Mouse (Mus musculus): Measurements from ENCODE around the gene Cyb5b. TPM values are rescaled to one million over a fixed set of nuclear protein-coding genes. Genes with fewer than 3 reads are reported as not detected.

Gene Cyb5b
- polyA plus RNA-seq, 1 experiment from 2014 or later: 116 TPM

DNA sequence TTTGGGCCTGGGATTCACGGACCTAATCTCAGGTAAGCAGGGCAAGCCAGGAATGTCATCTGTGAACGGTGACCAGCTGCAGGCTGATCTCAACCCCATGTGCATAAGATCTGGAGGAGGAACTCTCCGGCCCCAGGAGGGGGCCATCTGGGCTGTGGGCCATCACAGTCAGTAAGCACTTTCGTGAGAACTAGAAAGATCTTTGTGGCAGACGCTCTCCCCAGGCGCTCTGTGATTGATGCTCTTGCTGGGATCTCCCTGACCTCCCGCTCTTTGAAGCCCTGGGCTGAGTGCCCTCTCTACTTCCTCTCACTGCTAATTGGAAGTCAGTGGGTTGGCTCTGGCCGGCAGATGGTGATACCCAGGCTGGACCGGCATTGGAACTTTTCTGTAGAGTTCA, 75.7 kb downstream of the Cyb5b start:
- H3K27ac ChIP-seq: no peak overlapping the region
- ATAC-seq (replicated peaks; ENCODE audit: low FRiP score, low read depth): peak; percentile 59

DNA sequence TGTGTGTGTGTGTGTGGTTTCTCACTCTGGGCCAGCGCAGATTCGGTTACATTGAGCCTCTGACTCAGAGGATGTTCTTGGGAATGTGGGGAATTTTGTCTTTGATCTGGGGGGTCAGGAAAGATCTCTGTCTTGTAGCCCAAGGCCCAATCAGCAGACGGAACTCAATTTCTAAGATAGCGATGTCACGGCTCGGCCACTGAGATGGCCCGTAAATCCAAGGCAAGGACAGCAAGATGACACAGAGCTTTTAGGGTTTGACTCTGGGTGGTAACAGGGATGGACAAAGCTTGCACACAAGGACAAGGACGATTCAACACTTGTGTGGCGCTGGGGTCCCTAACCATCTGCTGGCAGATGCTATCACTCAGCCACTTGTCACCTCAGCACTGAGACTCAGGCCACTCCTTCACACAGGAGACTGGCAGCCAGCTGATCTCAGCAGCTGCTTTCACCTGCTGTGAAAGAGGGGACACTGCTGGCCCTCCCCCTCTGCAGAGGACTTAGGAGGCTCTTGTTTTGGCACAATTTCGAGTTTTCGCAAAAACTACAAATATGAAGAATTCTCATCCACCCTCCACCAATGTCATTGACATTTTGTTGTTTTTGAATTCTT, 76.7 kb downstream of the Cyb5b start:
- WGBS: 35% methylated on average over 11 of the region's 11 CpGs
- peak; percentile 46 for DNase-seq (ENCODE audit: low spot score)
- no peak overlapping the region for H3K4me2 ChIP-seq (ENCODE audit: low read length)

More for the DNA sequence above, 75.7 kb downstream of the Cyb5b start:
- Histone ChIP-seq H3K27me3 (ENCODE audit: insufficient read depth, low read length) (no peaks in the 10 kb centered on the region), H3K4me2 (ENCODE audit: low read length) (no peak overlapping the region), H3K4me1 (replicated peaks; ENCODE audit: insufficient read depth, low read length) (0 out of 2 replicates have a peak, but pooled peaks cover 3% of the 10 kb centered on the region), H3K4me3 (replicated peaks; ENCODE audit: low read depth, low read length) (no peak overlapping the region), H3K9me3 (replicated peaks; ENCODE audit: low read length) (peaks cover 3% of the 10 kb centered on the region; the same call in 1 of the 2 replicates), H3K36me3 (ENCODE audit: insufficient read depth, low read length) (no peaks in the 10 kb centered on the region), H3K9ac (ENCODE audit: low read depth, low read length) (no peak overlapping the region)
- peak; percentile 78 for DNase-seq (ENCODE audit: low spot score)
- no peak for TF ChIP-seq CTCF (IDR thresholded peaks at IDR 0.05; ENCODE audit: low read depth)
- 20% methylated on average over 9 of the region's 9 CpGs for WGBS

DNA sequence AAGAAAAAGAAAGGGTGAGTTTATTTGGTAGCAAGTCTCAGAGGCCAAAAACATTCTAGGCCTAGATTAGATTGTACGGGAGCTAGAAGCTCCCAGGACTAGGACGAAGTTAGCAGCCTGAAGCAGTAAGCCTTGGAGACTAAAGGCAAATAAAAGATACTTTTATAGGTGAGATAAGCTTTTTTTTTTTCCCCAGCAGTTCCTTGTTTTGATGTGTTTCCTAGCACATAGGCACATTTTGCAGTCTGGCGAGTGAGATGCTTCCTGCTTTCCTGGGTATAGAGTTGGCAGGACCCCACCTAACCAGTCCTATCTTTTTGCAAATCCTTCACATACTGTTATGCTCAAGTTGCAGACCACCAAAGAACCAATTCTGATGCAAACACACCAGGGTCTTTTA, 82.8 kb downstream of the Cyb5b start:
- H3K27me3 ChIP-seq (ENCODE audit: insufficient read depth, low read length): no peaks in the 10 kb centered on the region
- WGBS: 95% methylated on average over 3 of the region's 3 CpGs
- H3K27ac ChIP-seq: no peak overlapping the region
- H3K36me3 ChIP-seq (ENCODE audit: insufficient read depth, low read length): no peaks in the 10 kb centered on the region
- no peak for DNase-seq (ENCODE audit: low spot score)
- H3K4me3 ChIP-seq (replicated peaks; ENCODE audit: low read depth, low read length): no peak overlapping the region
- no peak for TF ChIP-seq CTCF (IDR thresholded peaks at IDR 0.05; ENCODE audit: low read depth)
- H3K9ac ChIP-seq (ENCODE audit: low read depth, low read length): no peak overlapping the region
- H3K9me3 ChIP-seq (replicated peaks; ENCODE audit: low read length): no peaks in the 10 kb centered on the region
- no peak overlapping the region for H3K4me2 ChIP-seq (ENCODE audit: low read length)
- no peak for ATAC-seq (replicated peaks; ENCODE audit: low FRiP score, low read depth)
- H3K4me1 ChIP-seq (replicated peaks; ENCODE audit: insufficient read depth, low read length): no peaks in the 10 kb centered on the region

More for the DNA sequence above, 76.7 kb downstream of the Cyb5b start:
- 0 out of 2 replicates have a peak, but pooled peaks cover under 1% of the 10 kb centered on the region for H3K4me1 ChIP-seq (replicated peaks; ENCODE audit: insufficient read depth, low read length)
- no peak overlapping the region for H3K27ac ChIP-seq
- no peak for TF ChIP-seq CTCF (IDR thresholded peaks at IDR 0.05; ENCODE audit: low read depth)
- no peaks in the 10 kb centered on the region for H3K27me3 ChIP-seq (ENCODE audit: insufficient read depth, low read length)
- no peak for ATAC-seq (replicated peaks; ENCODE audit: low FRiP score, low read depth)
- no peak overlapping the region for H3K4me3 ChIP-seq (replicated peaks; ENCODE audit: low read depth, low read length)
- H3K9ac ChIP-seq (ENCODE audit: low read depth, low read length): no peak overlapping the region
- H3K9me3 ChIP-seq (replicated peaks; ENCODE audit: low read length): peaks cover 3% of the 10 kb centered on the region; the same call in 1 of the 2 replicates
- no peaks in the 10 kb centered on the region for H3K36me3 ChIP-seq (ENCODE audit: insufficient read depth, low read length)

DNA sequence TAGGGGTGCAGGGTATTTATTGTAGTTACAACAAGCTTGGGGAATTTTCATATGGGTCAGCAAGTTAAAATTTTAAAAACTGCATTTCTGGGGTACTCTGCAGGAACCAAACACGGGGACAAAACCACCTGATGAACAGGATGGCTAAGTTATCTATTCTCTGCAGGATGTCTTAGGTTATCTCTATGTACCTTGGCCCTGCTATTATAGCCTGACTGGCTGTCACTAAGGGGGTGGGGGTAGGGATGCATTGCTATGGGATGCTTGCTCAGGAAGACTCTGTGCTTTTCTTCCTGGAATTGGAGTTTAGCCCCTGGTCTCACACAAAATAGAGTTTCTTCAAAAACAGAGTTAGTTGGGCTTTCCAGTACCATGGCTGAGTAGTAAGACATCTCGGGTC, 83.3 kb downstream of the Cyb5b start:
- no peak for DNase-seq (ENCODE audit: low spot score)
- WGBS: 84% methylated on average over 2 of the region's 2 CpGs
- H3K9ac ChIP-seq (ENCODE audit: low read depth, low read length): no peak overlapping the region
- no peak for TF ChIP-seq CTCF (IDR thresholded peaks at IDR 0.05; ENCODE audit: low read depth)
- ATAC-seq (replicated peaks; ENCODE audit: low FRiP score, low read depth): no peak
- H3K36me3 ChIP-seq (ENCODE audit: insufficient read depth, low read length): no peaks in the 10 kb centered on the region
- no peaks in the 10 kb centered on the region for H3K27me3 ChIP-seq (ENCODE audit: insufficient read depth, low read length)
- no peak overlapping the region for H3K4me2 ChIP-seq (ENCODE audit: low read length)
- no peaks in the 10 kb centered on the region for H3K9me3 ChIP-seq (replicated peaks; ENCODE audit: low read length)
- H3K27ac ChIP-seq: no peak overlapping the region
- H3K4me1 ChIP-seq (replicated peaks; ENCODE audit: insufficient read depth, low read length): no peaks in the 10 kb centered on the region
- H3K4me3 ChIP-seq (replicated peaks; ENCODE audit: low read depth, low read length): no peak overlapping the region

Other genes starting within 250 kb of the Cyb5b start
- 10.1 and 10.5 TPM in 2 replicates for gene Sntb2, start 214.9 kb upstream of the Cyb5b start, polyA plus RNA-seq (2015; fragmentation: Nextera tagmentation; extraction: Ambion mirVana)
- gene Vps4a, start 119.4 kb upstream of the Cyb5b start, polyA plus RNA-seq (2015; fragmentation: Nextera tagmentation; extraction: Ambion mirVana): 59.6 and 65.2 TPM in 2 replicates
- gene Pdf, start 102.0 kb upstream of the Cyb5b start, polyA plus RNA-seq (2015; fragmentation: Nextera tagmentation; extraction: Ambion mirVana): 49.3 and 51.6 TPM in 2 replicates
- gene Cog8, start 94.0 kb upstream of the Cyb5b start, polyA plus RNA-seq (2015; fragmentation: Nextera tagmentation; extraction: Ambion mirVana): 32.3 and 33.1 TPM in 2 replicates
- gene Nip7, start 93.8 kb upstream of the Cyb5b start, polyA plus RNA-seq (2015; fragmentation: Nextera tagmentation; extraction: Ambion mirVana): 79.3 and 80.7 TPM in 2 replicates
- gene Tmed6, start 85.0 kb upstream of the Cyb5b start, polyA plus RNA-seq (2015; fragmentation: Nextera tagmentation; extraction: Ambion mirVana): 52.9 and 55.6 TPM in 2 replicates
- 17.4 and 18.2 TPM in 2 replicates for gene Terf2, start 54.1 kb upstream of the Cyb5b start, polyA plus RNA-seq (2015; fragmentation: Nextera tagmentation; extraction: Ambion mirVana)
- gene Nfat5, start 142.8 kb downstream of the Cyb5b start, polyA plus RNA-seq (2015; fragmentation: Nextera tagmentation; extraction: Ambion mirVana): 16.8 and 17.1 TPM in 2 replicates

Measured in kidney, postnatal 0 days (tissue).